Mouse (Mus musculus) lung, adult 2 months (tissue): Measurements from ENCODE around the gene Disp3. TPM values are rescaled to one million over a fixed set of nuclear protein-coding genes. Genes with fewer than 3 reads are reported as not detected.

Experiments used
- DNase-seq: peaks from one replicate; pipeline ENCODE4 v3.0.0; 2022
- H3K4me1 ChIP-seq: fragments of 200-500 bp; 2 replicates; pipeline ENCODE4 v1.6.1; 2011; ENCODE audit warnings: low read length; ENCODE audit not compliant: control insufficient read depth, insufficient read depth
- H3K4me3 ChIP-seq: fragments of 200-500 bp; replicated peaks from 2 replicates; pipeline ENCODE3; 2011; ENCODE audit warnings: low read depth, mild to moderate bottlenecking, control low read depth, low read length; ENCODE audit errors: extremely low read depth
- CTCF ChIP-seq: fragments of 200-500 bp; IDR thresholded peaks from 2 replicates; pipeline ENCODE4 v1.5.1; 2011; ENCODE audit warnings: mild to moderate bottlenecking, low read length, control low read depth; ENCODE audit not compliant: insufficient read depth
- POLR2A ChIP-seq: fragments of 200-500 bp; IDR thresholded peaks from 2 replicates; pipeline ENCODE4 v1.6.1; 2011; ENCODE audit warnings: low read depth, mild to moderate bottlenecking, control low read depth, low read length, borderline replicate concordance; ENCODE audit errors: extremely low read depth
- WGBS: fragments of 180-500 bp; shearing (Covaris S2); methylation state at CpG from one replicate; pipeline ENCODE4 v1.1.7; 2018; 5-methylcytosine and 5-hydroxymethylcytosine counted together
- polyA plus RNA-seq: library from polyadenylated mRNA; depleted of rRNA; stranded (reverse); fragments of >200 nt; gene quantifications from 2 replicates; pipeline ENCODE4 v1.2.3, GENCODE M21; 2012

Disp3 gene
- polyA plus RNA-seq, 1 experiment: not detected

GRCm38 (mm10) chr4:148315377-148316175 is 27.8 kb upstream of the Disp3 start:
- Histone ChIP-seq H3K4me1 (no peaks in the 10 kb centered on the region), H3K4me3 (no peak overlapping the region)
- no peak for DNase-seq
- TF ChIP-seq POLR2A (no peak), CTCF (no peak)
- WGBS: 79% methylated on average over 16 of the region's 16 CpGs

- WGBS: 67% methylated on average over 10 of the region's 10 CpGs
- Histone ChIP-seq H3K4me3 (no peak overlapping the region), H3K4me1 (no peaks in the 10 kb centered on the region)
- TF ChIP-seq POLR2A (no peak), CTCF (no peak)
- DNase-seq: no peak
Measured at GRCm38 (mm10) chr4:148314396-148314795, 26.6 kb upstream of the Disp3 start.

GRCm38 (mm10) chr4:148313601-148314000 is 25.8 kb upstream of the Disp3 start:
- Histone ChIP-seq H3K4me1 (no peaks in the 10 kb centered on the region), H3K4me3 (no peak overlapping the region)
- no peak for TF ChIP-seq CTCF
- TF ChIP-seq POLR2A: no peak
- no peak for DNase-seq
- WGBS: 15% methylated on average over 8 of the region's 8 CpGs

GRCm38 (mm10) chr4:148312296-148313116 is 24.7 kb upstream of the Disp3 start:
- no peak for DNase-seq
- 70% methylated on average over 16 of the region's 16 CpGs for WGBS
- no peak overlapping the region for H3K4me3 ChIP-seq
- TF ChIP-seq CTCF (no peak), POLR2A (no peak)
- no peaks in the 10 kb centered on the region for H3K4me1 ChIP-seq

GRCm38 (mm10) chr4:148310845-148311244 is 23.1 kb upstream of the Disp3 start:
- 76% methylated on average over 7 of the region's 7 CpGs for WGBS

GRCm38 (mm10) chr4:148310126-148310525 is 22.4 kb upstream of the Disp3 start:
- 45% methylated on average over 4 of the region's 4 CpGs for WGBS
- H3K4me3 ChIP-seq: no peak overlapping the region
- no peaks in the 10 kb centered on the region for H3K4me1 ChIP-seq
- TF ChIP-seq CTCF (no peak), POLR2A (no peak)
- DNase-seq: no peak

More at GRCm38 (mm10) chr4:148310845-148311244, 23.1 kb upstream of the Disp3 start:
- Histone ChIP-seq H3K4me3 (no peak overlapping the region), H3K4me1 (no peaks in the 10 kb centered on the region)
- no peak for DNase-seq
- TF ChIP-seq POLR2A (no peak), CTCF (no peak)

GRCm38 (mm10) chr4:148306406-148307083 is 18.8 kb upstream of the Disp3 start:
- peak; percentile 4 for DNase-seq
- no peak overlapping the region for H3K4me3 ChIP-seq
- TF ChIP-seq CTCF: no peak
- no peak for TF ChIP-seq POLR2A
- no peaks in the 10 kb centered on the region for H3K4me1 ChIP-seq
- 22% methylated on average over 16 of the region's 16 CpGs for WGBS

GRCm38 (mm10) chr4:148298720-148299119 is 11.0 kb upstream of the Disp3 start:
- no peak overlapping the region for H3K4me3 ChIP-seq
- TF ChIP-seq CTCF (no peak), POLR2A (no peak)
- DNase-seq: no peak
- WGBS: 45% methylated on average over 5 of the region's 5 CpGs
- no peaks in the 10 kb centered on the region for H3K4me1 ChIP-seq

- Histone ChIP-seq H3K4me1 (no peaks in the 10 kb centered on the region), H3K4me3 (no peak overlapping the region)
- TF ChIP-seq CTCF: no peak
- 65% methylated on average over 6 of the region's 6 CpGs for WGBS
- DNase-seq: no peak
Measured at GRCm38 (mm10) chr4:148297640-148298039, 9.9 kb upstream of the Disp3 start.
